Mouse (Mus musculus) adrenal gland, postnatal 10 days (tissue): Measurements from ENCODE around the gene Bard1. TPM values are rescaled to one million over a fixed set of nuclear protein-coding genes. Genes with fewer than 3 reads are reported as not detected.

Source experiments
- DNase-seq: peaks from one replicate; pipeline ENCODE4 v3.0.0; 2021; ENCODE audit warnings: mixed read lengths
- total RNA-seq, 2 experiments: library from RNA; stranded (reverse); gene quantifications; 2 replicates each; pipeline ENCODE4 v1.2.3; 2021

Gene Bard1
- total RNA-seq, 2 experiments from 2014 or later = 2.7 to 4.5 TPM

GRCm38 (mm10) chr1:71052252-71052651 is 50.7 kb downstream of the Bard1 start:
- no peak for DNase-seq

DNA sequence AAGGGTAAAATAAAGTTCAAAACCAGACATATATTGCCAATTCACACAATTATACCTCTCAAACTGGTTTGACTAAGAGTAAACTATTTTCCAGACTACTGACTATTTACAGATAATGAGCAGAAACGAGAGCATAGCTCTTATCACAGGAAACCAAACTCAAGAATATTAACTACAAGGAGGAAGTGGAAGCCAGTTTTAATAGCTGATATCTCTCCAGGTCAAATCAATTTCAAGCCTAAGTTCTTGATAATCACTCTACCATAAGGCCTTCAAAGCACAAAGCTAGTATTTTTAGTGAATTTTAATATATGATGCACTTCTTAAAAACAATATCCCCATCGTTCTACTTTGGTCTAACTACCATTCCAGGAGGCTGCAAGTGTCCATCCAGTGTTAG is 57.8 kb downstream of the Bard1 start:
- DNase-seq = no peak

DNA sequence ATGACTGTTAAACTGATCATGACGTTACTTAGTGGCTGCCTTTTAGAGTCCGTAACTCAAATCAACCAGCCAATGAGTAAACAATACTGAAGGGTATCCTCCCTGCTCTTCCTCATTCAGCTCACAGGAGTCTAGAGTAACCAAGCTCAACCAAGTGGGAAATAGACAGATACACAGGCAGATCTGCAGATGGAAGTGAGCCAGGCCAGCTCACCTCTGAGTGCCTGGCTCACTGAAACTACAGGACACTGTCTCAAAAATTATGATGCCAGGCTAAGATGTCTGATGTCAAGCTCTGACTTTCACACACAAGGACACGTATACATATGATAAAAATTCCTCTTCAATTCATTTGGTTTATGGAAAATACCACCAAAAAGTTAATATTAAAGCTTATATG is 59.0 kb downstream of the Bard1 start:
- DNase-seq = no peak

DNA sequence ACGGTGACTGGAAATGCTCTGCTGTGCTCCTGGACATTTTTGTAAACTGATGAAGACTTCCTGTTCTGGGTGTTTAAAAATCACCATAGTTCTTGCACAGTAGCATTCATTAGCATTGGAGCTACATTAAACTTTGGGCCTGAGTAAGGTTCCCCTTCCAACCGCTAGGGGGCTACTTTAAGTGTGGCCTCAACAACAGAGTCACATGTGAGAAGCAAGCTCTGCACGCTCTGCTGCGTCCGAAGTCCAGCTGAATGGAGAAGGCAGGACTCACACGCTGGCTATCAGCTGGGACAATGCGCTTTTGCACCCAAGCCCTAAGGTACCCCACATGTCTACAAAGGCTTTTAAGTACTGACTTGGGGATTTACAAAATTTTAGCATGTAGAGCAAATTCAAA is 65.9 kb downstream of the Bard1 start:
- no peak for DNase-seq

- no peak for DNase-seq
Observed at GRCm38 (mm10) chr1:71035565-71035964, 67.4 kb downstream of the Bard1 start.

- DNase-seq = no peak
Observed at GRCm38 (mm10) chr1:71022766-71023165, 80.2 kb downstream of the Bard1 start.

GRCm38 (mm10) chr1:71014345-71014744 is 88.6 kb downstream of the Bard1 start:
- no peak for DNase-seq

DNA sequence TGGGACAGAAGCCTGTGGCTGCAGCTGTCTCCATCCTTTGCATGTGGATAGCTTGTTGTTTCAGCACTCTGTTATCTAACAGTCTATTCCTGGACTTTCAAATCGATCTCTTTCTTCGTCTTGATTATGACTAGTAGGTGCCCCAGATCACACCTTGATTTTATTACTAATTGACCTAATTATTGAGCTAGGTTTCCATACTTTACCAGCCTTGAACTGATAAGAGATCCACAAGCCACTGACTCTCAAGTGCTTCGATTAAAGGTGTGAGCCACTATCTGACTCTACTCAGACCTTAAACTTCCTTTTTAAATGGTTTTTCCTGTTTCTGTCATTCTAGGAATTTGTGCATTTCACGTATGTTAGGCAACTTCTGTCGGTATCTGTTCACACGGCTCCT is 96.9 kb downstream of the Bard1 start:
- DNase-seq = no peak

- DNase-seq = no peak
Observed at GRCm38 (mm10) chr1:71004177-71004576, 98.8 kb downstream of the Bard1 start.

- no peak for DNase-seq
Observed at GRCm38 (mm10) chr1:71003741-71004140, 99.2 kb downstream of the Bard1 start.

DNA sequence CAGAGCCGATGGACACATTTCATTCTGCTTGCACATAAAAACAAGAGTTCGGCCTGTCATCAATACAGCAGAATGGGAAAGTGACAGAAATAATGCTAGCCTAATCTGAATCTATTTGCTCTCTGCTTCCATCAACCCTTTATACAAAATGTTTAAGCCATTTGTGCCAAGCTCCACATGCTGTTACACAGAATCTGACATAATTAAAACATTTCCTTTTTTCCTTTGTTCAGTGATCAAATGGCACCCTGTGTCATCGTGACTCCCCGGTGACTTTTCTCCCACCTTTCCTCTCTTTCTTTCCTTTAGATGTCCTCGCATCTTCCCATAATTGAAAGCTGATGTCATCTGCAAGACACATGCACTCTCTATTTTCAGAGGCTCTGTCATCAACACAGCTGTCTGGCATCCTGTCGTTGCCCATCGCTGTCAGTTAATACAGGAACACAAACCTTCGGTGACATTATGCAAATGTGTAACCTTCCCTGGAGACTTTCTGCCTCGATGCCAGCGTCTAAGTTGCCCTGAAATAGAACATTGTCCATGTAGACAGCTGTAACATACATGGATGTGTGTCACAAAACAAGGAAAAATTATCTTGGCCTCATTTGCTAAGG is 105.5 kb downstream of the Bard1 start:
- DNase-seq = no peak

GRCm38 (mm10) chr1:70996766-70997165 is 106.2 kb downstream of the Bard1 start:
- no peak for DNase-seq
